Mouse (Mus musculus): ENCODE data around the gene Gm48552. TPM values are rescaled to one million over a fixed set of nuclear protein-coding genes. Genes with fewer than 3 reads are reported as not detected.

Gene Gm48552
- polyA plus RNA-seq, 1 experiment: 0.73 TPM

DNA sequence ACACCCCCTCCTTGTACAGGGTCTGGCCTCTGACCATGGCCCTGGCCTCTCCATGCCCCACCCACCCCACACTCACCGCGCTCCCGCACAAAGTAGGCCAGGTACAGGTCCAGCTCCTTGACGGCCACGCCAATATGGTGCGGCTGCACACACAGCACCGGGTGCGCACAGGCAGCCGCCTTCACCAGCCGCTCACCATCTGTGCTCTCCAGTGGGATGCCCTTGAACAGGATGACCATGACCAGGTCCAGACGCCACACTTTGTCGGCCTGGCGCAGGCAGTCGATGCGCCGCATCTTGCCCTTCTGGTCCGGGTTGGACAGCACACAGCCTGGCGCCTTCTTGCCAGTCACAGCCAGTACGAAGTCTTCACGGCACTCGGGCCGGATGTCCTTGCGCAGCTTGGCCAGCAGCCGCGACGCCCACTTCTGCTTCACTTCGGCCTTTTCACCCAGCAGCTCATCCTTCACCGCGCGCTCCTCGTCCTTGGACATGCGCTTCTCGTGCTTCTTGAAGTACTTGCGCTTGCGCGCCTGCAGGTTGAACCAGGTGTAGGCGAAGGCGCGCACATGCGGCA is 31.5 kb downstream of the Gm48552 start:
- TF ChIP-seq POLR2AphosphoS2 (IDR thresholded peaks at IDR 0.05; ENCODE audit: insufficient read length, low read depth): no peak
- TF ChIP-seq TCF12 (IDR thresholded peaks at IDR 0.05; ENCODE audit: insufficient read depth, poor library complexity, severe bottlenecking): no peak
- TF ChIP-seq MYOG (IDR thresholded peaks at IDR 0.05; ENCODE audit: control insufficient read depth in 1 of 3, insufficient read depth in 1 of 3, insufficient read length in 2 of 3, low read depth in 2 of 3): no peak
- no peak for TF ChIP-seq MYOD1 (IDR thresholded peaks at IDR 0.05; ENCODE audit: control insufficient read depth in 1 of 3, insufficient read length in 2 of 3, low read depth in 2 of 3)
- TF ChIP-seq TCF3 (IDR thresholded peaks at IDR 0.05; ENCODE audit: insufficient read length, low read depth): no peak
- TF ChIP-seq CEBPB (IDR thresholded peaks at IDR 0.05; ENCODE audit: insufficient read depth, poor library complexity, severe bottlenecking): no peak
- TF ChIP-seq E2F4 (IDR thresholded peaks at IDR 0.05; ENCODE audit: insufficient read depth): no peak
- no peak for TF ChIP-seq REST (IDR thresholded peaks at IDR 0.05; ENCODE audit: insufficient read depth, insufficient read length)

DNA sequence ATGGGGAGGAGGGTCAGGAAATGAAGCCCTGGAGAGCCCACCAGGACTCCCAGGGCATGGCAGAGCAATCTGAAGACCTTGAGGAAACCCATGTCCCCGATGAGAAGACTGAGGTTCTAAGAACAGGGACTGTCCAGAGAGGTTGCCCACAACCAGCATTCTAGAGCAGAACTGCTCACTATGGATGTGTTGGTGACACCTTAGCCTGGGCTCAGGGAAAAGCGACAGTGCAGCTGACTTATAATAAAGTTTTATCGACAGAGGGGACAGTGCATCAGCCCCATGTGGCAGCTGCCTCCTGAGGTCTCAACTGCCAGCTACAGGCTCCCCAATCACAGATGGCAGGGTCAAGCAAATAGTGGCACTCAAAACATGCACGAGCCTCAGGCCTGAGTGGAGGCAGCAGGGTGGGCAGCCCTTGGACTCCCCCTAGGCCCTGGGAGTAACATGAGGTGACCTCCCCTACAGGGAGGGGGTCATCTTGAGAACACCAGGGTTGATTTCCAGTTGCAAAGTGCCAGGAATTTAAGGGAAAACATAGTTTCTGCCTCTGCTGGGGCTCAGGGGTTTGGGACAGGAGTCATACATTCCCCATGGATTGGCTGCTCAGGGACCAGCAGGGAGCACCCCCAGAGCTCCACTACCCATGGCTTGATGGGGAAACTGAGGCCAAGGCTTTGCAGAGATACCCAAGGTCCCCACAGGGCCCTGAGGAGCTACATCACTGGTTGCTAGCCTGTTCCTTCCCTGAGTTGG is 32.4 kb downstream of the Gm48552 start:
- Histone ChIP-seq H3K27me3 (ENCODE audit: control insufficient read depth, insufficient read depth, insufficient read length) (no peaks in the 10 kb centered on the region), H3K4me2 (ENCODE audit: low read depth) (peak overlapping the region; percentile 77), H3K4me3 (no peak overlapping the region), H3ac (ENCODE audit: control insufficient read depth, insufficient read length) (no peak overlapping the region), H3K79me2 (ENCODE audit: control insufficient read depth, insufficient read depth) (peaks cover 86% of the 10 kb centered on the region), H3K36me3 (ENCODE audit: control insufficient read depth, insufficient read depth) (peaks cover 5% of the 10 kb centered on the region)
- peak; percentile 22 for TF ChIP-seq SRF (IDR thresholded peaks at IDR 0.05; ENCODE audit: control insufficient read depth, insufficient read length, low read depth)
- peak in 2 of 3 experiments; percentile 58 to 61 for TF ChIP-seq MYOG (IDR thresholded peaks at IDR 0.05; ENCODE audit: control insufficient read depth in 1 of 3, insufficient read depth in 1 of 3, insufficient read length in 2 of 3, low read depth in 2 of 3)
- TF ChIP-seq TCF3 (IDR thresholded peaks at IDR 0.05; ENCODE audit: insufficient read length, low read depth): no peak
- TF ChIP-seq MYOD1 (IDR thresholded peaks at IDR 0.05; ENCODE audit: control insufficient read depth in 1 of 3, insufficient read length in 2 of 3, low read depth in 2 of 3): peak in 2 of 3 experiments; percentile 25 to 63

More for the DNA sequence above, 31.5 kb downstream of the Gm48552 start:
- H3K79me2 ChIP-seq (ENCODE audit: control insufficient read depth, insufficient read depth): peaks cover 86% of the 10 kb centered on the region
- H3K4me3 ChIP-seq: no peak overlapping the region
- H3K36me3 ChIP-seq (ENCODE audit: control insufficient read depth, insufficient read depth): peaks cover 5% of the 10 kb centered on the region
- H3K4me2 ChIP-seq (ENCODE audit: low read depth): peak overlapping the region; percentile 77
- H3K27me3 ChIP-seq (ENCODE audit: control insufficient read depth, insufficient read depth, insufficient read length): no peaks in the 10 kb centered on the region
- no peak overlapping the region for H3ac ChIP-seq (ENCODE audit: control insufficient read depth, insufficient read length)

DNA sequence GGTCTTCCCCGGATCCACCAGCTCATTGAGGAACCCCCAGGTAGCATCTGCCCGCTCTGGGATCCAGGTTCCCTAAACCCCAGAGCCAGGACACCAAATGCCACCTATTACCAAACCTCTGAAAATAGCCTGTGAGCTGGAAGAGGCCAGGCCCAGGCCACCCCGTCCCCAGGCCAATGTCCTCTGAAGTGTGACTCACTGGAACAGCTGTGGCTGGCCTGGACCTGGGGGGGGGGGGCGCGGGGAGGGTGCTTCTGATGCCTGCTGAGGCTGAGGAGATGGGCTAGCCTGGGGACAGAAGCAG is 32.9 kb downstream of the Gm48552 start:
- no peak overlapping the region for H3ac ChIP-seq (ENCODE audit: control insufficient read depth, insufficient read length)
- H3K4me2 ChIP-seq (ENCODE audit: low read depth): peak overlapping the region; percentile 77
- no peaks in the 10 kb centered on the region for H3K27me3 ChIP-seq (ENCODE audit: control insufficient read depth, insufficient read depth, insufficient read length)
- H3K4me3 ChIP-seq: no peak overlapping the region
- peaks cover 90% of the 10 kb centered on the region for H3K79me2 ChIP-seq (ENCODE audit: control insufficient read depth, insufficient read depth)
- peaks cover 5% of the 10 kb centered on the region for H3K36me3 ChIP-seq (ENCODE audit: control insufficient read depth, insufficient read depth)
- TF ChIP-seq POLR2AphosphoS2 (IDR thresholded peaks at IDR 0.05; ENCODE audit: insufficient read length, low read depth): no peak
- TF ChIP-seq CEBPB (IDR thresholded peaks at IDR 0.05; ENCODE audit: insufficient read depth, poor library complexity, severe bottlenecking): no peak
- TF ChIP-seq POLR2A (IDR thresholded peaks at IDR 0.05; ENCODE audit: insufficient read length, low read depth): no peak
- no peak for TF ChIP-seq SRF (IDR thresholded peaks at IDR 0.05; ENCODE audit: control insufficient read depth, insufficient read length, low read depth)
- TF ChIP-seq TCF12 (IDR thresholded peaks at IDR 0.05; ENCODE audit: insufficient read depth, poor library complexity, severe bottlenecking): peak; percentile 67
- TF ChIP-seq TCF3 (IDR thresholded peaks at IDR 0.05; ENCODE audit: insufficient read length, low read depth): peak; percentile 43
- peak; percentile 59 to 95 (median 83) for TF ChIP-seq MYOG (IDR thresholded peaks at IDR 0.05; ENCODE audit: control insufficient read depth in 1 of 3, insufficient read depth in 1 of 3, insufficient read length in 2 of 3, low read depth in 2 of 3)
- no peak for TF ChIP-seq USF1 (IDR thresholded peaks at IDR 0.05; ENCODE audit: low read depth)
- TF ChIP-seq E2F4 (IDR thresholded peaks at IDR 0.05; ENCODE audit: insufficient read depth): no peak
- peak in 2 of 3 experiments; percentile 78 to 93 for TF ChIP-seq MYOD1 (IDR thresholded peaks at IDR 0.05; ENCODE audit: control insufficient read depth in 1 of 3, insufficient read length in 2 of 3, low read depth in 2 of 3)

- no peak overlapping the region for H3K4me3 ChIP-seq
- peaks cover 93% of the 10 kb centered on the region for H3K79me2 ChIP-seq (ENCODE audit: control insufficient read depth, insufficient read depth)
- H3K27me3 ChIP-seq (ENCODE audit: control insufficient read depth, insufficient read depth, insufficient read length): no peaks in the 10 kb centered on the region
- no peak overlapping the region for H3ac ChIP-seq (ENCODE audit: control insufficient read depth, insufficient read length)
- TF ChIP-seq CEBPB (IDR thresholded peaks at IDR 0.05; ENCODE audit: insufficient read depth, poor library complexity, severe bottlenecking) (no peak), REST (IDR thresholded peaks at IDR 0.05; ENCODE audit: insufficient read depth, insufficient read length) (no peak), MYOD1 (IDR thresholded peaks at IDR 0.05; ENCODE audit: control insufficient read depth in 1 of 3, insufficient read length in 2 of 3, low read depth in 2 of 3) (no peak), MAX (IDR thresholded peaks at IDR 0.05; ENCODE audit: low read depth) (no peak), POLR2A (IDR thresholded peaks at IDR 0.05; ENCODE audit: insufficient read length, low read depth) (no peak), MYOG (IDR thresholded peaks at IDR 0.05; ENCODE audit: control insufficient read depth in 1 of 3, insufficient read depth in 1 of 3, insufficient read length in 2 of 3, low read depth in 2 of 3) (no peak), TCF12 (IDR thresholded peaks at IDR 0.05; ENCODE audit: insufficient read depth, poor library complexity, severe bottlenecking) (no peak), USF1 (IDR thresholded peaks at IDR 0.05; ENCODE audit: low read depth) (no peak), TCF3 (IDR thresholded peaks at IDR 0.05; ENCODE audit: insufficient read length, low read depth) (no peak), POLR2AphosphoS2 (IDR thresholded peaks at IDR 0.05; ENCODE audit: insufficient read length, low read depth) (no peak), E2F4 (IDR thresholded peaks at IDR 0.05; ENCODE audit: insufficient read depth) (no peak), SRF (IDR thresholded peaks at IDR 0.05; ENCODE audit: control insufficient read depth, insufficient read length, low read depth) (no peak)
- H3K36me3 ChIP-seq (ENCODE audit: control insufficient read depth, insufficient read depth): peaks cover 5% of the 10 kb centered on the region
- H3K4me2 ChIP-seq (ENCODE audit: low read depth): peak overlapping the region; percentile 77
Measured at GRCm38 (mm10) chr10:81422191-81422590, 33.4 kb downstream of the Gm48552 start.

Data from myocyte (in vitro differentiated cells).